Mouse (Mus musculus) heart, adult 2 months (tissue): ENCODE results near the gene Mad1l1.

Source experiments
- CTCF ChIP-seq: fragments of 200-600 bp; IDR thresholded peaks from 2 replicates; pipeline ENCODE4 v1.8.1; 2022; ENCODE audit warnings: antibody characterized with exemption, mild to moderate bottlenecking, moderate library complexity
- EP300 ChIP-seq: fragments of 200-500 bp; IDR thresholded peaks from 2 replicates; pipeline ENCODE4 v1.6.1; 2011; ENCODE audit warnings: low read depth, low read length, control low read depth; ENCODE audit not compliant: insufficient read depth
- POLR2A ChIP-seq: fragments of 200-500 bp; IDR thresholded peaks from 2 replicates; pipeline ENCODE4 v1.6.1; 2011; ENCODE audit warnings: mild to moderate bottlenecking, low read depth, low read length, control low read depth; ENCODE audit not compliant: insufficient read depth

DNA sequence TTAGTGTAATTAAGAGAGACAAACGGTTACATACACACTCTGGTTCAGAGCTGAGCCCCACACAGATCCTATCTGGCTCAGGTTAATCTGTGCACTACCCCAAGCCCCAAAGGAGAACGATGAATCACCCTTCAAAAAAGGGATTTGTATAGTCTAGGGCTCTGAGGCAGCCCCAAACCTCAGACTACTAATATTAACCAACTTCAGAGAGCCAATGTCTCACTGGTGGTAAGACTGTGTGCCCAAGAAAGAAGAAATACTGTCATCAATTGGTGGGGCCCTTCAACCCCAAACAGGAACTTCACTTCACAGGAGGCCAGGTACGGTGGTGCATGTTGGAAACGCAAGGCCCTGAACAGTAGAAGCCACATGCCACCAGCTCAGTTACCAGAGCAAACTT is 23.9 kb upstream of the Mad1l1 start:
- TF ChIP-seq POLR2A (no peak), CTCF (no peak), EP300 (no peak)
